Mouse (Mus musculus): ENCODE results near the gene Banp. TPM values are rescaled to one million over a fixed set of nuclear protein-coding genes. Genes with fewer than 3 reads are reported as not detected.
A peak's percentile ranks its signal among the peaks of the same experiment; 100 is the strongest.

The Banp gene
- 68.4 and 76.1 TPM in 2 replicates for polyA plus RNA-seq (2012; rRNA removed)

DNA sequence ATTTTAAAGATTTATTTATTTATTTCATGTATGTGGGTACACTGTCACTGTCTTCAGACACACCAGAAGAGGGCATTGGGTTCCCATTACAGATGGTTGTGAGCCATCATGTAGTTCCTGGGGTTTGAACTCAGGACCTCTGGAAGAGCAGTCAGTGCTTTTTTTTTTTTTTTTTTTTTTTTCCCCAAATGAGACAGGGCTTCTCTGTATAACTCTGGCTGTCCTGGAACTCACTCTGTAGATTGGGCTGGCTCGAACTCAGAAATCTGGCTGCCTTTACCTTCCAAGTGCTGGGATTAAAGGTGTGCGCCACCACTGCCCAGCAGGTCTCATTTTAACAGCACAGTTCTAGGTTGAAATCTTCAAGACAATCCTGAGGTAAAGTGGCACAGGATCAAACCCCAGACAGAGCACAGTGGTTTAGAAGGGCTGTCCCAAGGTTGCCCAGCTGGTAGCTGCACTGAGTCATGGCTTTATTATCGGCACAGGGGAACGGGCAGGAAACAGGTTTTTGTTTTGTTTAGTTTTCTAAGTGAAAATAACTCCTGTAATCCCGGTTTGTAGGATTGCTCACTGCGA, at the start of gene Banp:
TSS of gene Banp (plus strand) at position 529 of the 579 bp plus-strand sequence.
- Histone ChIP-seq H3K4me1 (ENCODE audit: control insufficient read depth, insufficient read depth, low read length) (peaks cover 3% of the 10 kb centered on the region; the same call in 1 of the 2 replicates), H3K4me3 (ENCODE audit: insufficient read depth, low read length) (peak within 1 kb of the TSS; percentile 36), H3K27ac (ENCODE audit: insufficient read depth, low read length) (peak within 1 kb of the TSS; percentile 31)
- TF ChIP-seq POLR2A (IDR thresholded peaks at IDR 0.05; ENCODE audit: extremely low read depth, insufficient read depth, low read length) = no peak
- TF ChIP-seq CTCF (IDR thresholded peaks at IDR 0.05; ENCODE audit: extremely low read depth, insufficient read depth, low read length) = no peak

DNA sequence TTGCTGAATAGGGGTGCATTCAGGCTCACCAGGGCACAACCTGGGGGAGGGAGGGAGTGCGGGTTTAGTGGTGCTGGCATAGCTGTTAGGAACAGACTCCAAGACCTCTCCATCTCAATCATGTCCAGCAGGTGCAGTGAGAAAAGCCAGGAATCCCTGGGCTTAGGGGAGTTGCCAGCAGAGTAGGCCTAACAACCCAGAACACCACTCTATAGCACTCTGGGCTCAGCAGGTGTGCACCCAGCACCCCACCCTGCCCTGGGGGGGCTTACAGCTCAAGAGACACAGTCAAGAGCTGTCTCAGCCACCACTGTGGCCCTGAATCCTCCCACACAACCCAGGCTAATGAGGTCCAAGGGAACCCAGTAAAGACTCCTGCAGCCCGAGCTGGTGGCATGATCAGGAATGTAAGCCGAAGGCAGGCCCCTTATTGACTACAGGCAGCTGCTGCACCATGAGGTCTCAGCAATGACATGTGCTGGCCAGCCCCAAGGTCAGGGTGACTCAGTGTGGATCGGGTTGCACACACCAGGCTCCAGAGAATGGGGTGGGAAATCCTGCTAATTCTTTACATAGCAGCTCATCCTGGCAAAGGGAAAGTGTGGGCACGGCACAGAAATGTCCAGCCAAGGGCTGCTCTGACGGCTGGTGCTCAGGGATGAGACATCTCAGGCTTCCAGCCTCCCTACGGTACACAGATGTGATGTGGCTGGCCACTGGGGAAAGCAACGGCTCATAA, 47.9 kb upstream of the Banp start:
- TF ChIP-seq CTCF (IDR thresholded peaks at IDR 0.05; ENCODE audit: extremely low read depth, insufficient read depth, low read length) (no peak), POLR2A (IDR thresholded peaks at IDR 0.05; ENCODE audit: extremely low read depth, insufficient read depth, low read length) (no peak)
- Histone ChIP-seq H3K4me1 (ENCODE audit: control insufficient read depth, insufficient read depth, low read length) (peaks cover 18% of the 10 kb centered on the region), H3K27ac (ENCODE audit: insufficient read depth, low read length) (no peak overlapping the region), H3K4me3 (ENCODE audit: insufficient read depth, low read length) (no peak overlapping the region)

DNA sequence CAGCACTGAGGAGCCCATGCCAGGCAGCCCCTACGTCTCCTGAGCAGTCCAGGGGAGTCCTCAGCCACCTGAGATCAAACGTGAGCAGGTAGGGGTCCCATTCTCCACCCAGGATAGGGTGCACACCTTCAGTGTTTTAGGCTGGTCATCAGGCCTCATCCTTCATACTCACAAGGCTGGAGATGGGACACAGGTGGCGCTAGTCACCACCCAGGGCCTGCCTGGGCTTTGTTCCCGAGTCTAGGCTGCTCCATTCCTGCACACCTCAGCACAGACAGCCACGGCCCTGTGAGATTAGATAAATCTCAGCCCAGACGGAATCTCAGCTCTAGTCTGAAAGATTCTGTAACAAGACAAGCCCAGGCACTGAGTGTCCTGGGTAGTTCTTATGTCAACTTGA, 45.6 kb upstream of the Banp start:
- TF ChIP-seq CTCF (IDR thresholded peaks at IDR 0.05; ENCODE audit: extremely low read depth, insufficient read depth, low read length) (no peak), POLR2A (IDR thresholded peaks at IDR 0.05; ENCODE audit: extremely low read depth, insufficient read depth, low read length) (no peak)
- peaks cover 7% of the 10 kb centered on the region; the same call in 1 of the 2 replicates for H3K4me1 ChIP-seq (ENCODE audit: control insufficient read depth, insufficient read depth, low read length)
- peak overlapping the region; percentile 24 for H3K4me3 ChIP-seq (ENCODE audit: insufficient read depth, low read length)
- no peak overlapping the region for H3K27ac ChIP-seq (ENCODE audit: insufficient read depth, low read length)

DNA sequence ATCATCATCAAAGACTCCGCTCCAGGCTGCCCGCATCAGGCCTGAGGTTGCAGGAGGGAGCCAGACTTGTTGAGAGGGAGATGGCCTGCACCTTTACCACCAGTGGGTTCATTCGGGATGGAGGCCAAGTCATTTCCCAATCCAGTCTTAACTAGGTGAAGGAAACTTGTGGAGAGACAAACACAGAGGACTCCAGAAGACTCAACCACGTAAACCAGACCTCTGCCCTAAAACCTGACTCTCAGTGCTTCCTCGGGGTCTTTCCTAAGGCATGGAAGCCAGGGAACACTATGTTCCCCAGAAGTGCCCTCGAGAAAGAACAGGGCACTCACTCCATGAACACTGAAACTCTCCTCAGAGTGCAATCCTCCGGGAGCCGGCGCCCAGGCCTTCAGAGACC, 44.6 kb upstream of the Banp start:
- Histone ChIP-seq H3K4me3 (ENCODE audit: insufficient read depth, low read length) (peak overlapping the region; percentile 24; the same call in 1 of the 2 replicates), H3K27ac (ENCODE audit: insufficient read depth, low read length) (no peak overlapping the region), H3K4me1 (ENCODE audit: control insufficient read depth, insufficient read depth, low read length) (peaks cover 7% of the 10 kb centered on the region; the same call in 1 of the 2 replicates)
- TF ChIP-seq POLR2A (IDR thresholded peaks at IDR 0.05; ENCODE audit: extremely low read depth, insufficient read depth, low read length) (no peak), CTCF (IDR thresholded peaks at IDR 0.05; ENCODE audit: extremely low read depth, insufficient read depth, low read length) (no peak)

DNA sequence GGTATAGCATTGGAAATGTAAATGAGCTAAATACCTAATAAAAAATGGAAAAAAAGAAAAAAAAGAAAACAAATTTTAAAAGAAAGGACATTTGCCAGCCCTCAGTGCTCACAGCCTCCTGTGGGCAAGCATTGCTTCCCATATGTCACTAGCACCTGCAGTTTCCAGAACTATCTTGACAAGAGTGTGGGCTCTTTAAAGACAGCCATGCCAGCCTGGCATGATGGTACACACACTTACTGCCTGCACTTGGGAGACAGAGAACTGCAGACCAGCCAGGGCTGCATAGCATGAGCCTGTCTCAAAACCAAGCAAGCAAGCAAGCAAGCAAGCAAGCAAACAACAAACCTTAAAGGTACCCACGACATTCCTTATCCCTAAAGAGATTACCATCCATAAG, 44.1 kb upstream of the Banp start:
- peaks cover 7% of the 10 kb centered on the region; the same call in 1 of the 2 replicates for H3K4me1 ChIP-seq (ENCODE audit: control insufficient read depth, insufficient read depth, low read length)
- TF ChIP-seq CTCF (IDR thresholded peaks at IDR 0.05; ENCODE audit: extremely low read depth, insufficient read depth, low read length) (no peak), POLR2A (IDR thresholded peaks at IDR 0.05; ENCODE audit: extremely low read depth, insufficient read depth, low read length) (no peak)
- peak overlapping the region; percentile 62 for H3K4me3 ChIP-seq (ENCODE audit: insufficient read depth, low read length)
- H3K27ac ChIP-seq (ENCODE audit: insufficient read depth, low read length) = no peak overlapping the region

DNA sequence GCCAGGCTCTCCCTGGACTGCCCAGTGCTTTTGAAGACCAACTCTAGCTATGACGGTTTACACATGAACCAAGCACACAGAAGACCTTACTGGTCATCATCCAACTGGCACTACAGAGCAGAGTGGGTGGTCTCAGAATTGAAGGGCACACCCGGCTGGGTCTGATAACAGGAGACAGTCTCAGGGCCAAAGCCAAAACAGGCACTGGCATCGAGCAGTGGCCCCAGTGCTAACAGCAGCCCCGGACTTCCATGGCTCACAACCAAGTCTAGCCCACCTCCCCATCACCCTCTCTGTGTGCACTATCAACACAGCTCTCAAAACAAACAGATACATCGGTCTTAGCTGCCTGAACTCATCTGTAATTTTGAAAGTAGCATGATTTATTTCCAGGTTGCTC, 43.7 kb upstream of the Banp start:
- no peak for TF ChIP-seq POLR2A (IDR thresholded peaks at IDR 0.05; ENCODE audit: extremely low read depth, insufficient read depth, low read length)
- no peak for TF ChIP-seq CTCF (IDR thresholded peaks at IDR 0.05; ENCODE audit: extremely low read depth, insufficient read depth, low read length)
- peaks cover 7% of the 10 kb centered on the region; the same call in 1 of the 2 replicates for H3K4me1 ChIP-seq (ENCODE audit: control insufficient read depth, insufficient read depth, low read length)
- peak overlapping the region; percentile 62 for H3K4me3 ChIP-seq (ENCODE audit: insufficient read depth, low read length)
- no peak overlapping the region for H3K27ac ChIP-seq (ENCODE audit: insufficient read depth, low read length)

DNA sequence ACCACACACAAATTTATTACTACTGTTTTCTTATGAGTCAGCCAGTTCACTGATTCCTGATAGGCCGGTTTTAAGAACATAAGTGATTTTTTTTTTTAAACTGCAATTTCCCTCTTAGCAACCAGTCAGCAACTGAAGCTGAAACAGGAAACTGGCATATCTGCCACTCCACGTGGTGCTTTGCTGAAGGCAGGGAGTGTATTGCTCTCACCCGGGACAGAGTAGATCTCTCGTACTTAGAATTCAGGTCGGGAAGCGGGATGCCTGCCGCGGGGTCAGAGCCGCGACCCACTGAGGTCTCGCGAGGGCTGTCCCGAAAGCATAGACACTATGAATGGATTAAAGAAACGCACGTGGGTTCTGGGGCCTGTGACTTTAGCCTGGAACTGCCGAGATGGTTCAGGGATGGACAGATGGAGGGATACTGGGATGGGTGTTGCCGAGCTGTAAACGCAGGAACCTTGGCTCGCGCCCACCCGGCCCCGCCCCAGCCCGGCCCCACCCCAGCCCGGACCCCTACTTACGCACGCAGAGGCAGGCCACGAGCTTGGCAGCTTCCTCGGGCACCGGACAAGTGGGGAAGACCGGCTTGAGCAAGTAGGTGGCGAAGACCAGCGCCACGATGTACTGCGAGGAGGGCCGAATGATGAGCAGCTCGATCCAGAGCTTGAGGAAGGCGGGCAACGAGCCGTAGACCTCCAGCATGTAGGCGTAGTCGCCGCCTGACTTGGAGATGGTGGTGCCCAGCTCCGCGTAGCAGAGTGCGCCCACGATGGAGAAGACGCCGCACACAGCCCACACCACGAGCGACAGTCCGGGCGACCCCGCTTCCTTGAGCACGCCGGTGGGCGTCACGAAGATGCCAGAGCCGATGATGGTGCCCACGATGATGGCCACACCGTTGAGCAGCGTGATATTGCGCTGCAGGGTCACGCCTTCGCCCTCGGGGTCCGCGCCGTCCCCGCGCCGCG, 42.7 kb upstream of the Banp start:
- peak overlapping the region; percentile 62 for H3K4me3 ChIP-seq (ENCODE audit: insufficient read depth, low read length)
- H3K27ac ChIP-seq (ENCODE audit: insufficient read depth, low read length) = peak overlapping the region; percentile 38; the same call in 1 of the 2 replicates
- TF ChIP-seq CTCF (IDR thresholded peaks at IDR 0.05; ENCODE audit: extremely low read depth, insufficient read depth, low read length) = no peak
- TF ChIP-seq POLR2A (IDR thresholded peaks at IDR 0.05; ENCODE audit: extremely low read depth, insufficient read depth, low read length) = no peak

DNA sequence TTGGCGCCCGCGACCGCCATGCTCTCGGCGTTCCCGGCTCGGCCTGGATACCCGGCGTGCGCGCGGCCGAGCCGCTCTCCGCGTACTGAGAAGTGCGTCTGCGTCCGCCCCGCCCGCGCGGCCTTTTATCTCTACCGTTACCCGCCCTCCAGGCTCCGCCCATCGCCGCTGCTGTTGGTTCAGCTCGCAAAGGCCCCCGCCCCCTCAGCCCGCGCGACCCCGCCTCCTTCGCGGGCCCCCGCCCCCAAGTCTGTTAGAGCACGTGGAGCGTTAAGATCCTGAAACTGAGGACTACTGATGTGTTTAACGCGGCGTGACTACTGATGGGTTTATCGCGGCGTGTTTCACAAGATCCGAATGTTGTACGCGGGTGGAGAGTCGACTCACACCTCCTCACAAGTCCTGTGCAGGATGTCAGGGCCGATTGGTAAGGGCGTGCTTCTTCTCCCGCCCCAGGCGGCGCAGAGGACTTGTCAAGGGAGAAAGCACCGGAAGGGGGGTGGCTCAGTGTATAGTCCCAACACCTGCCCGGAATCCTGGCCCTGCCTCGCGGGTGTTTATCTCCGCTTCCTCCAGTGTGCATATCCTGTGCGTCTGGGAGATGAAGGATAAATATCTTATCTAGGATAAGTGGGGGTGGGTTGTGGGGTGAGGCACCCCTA, 41.8 kb upstream of the Banp start, which contains the start of gene Slc7a5:
TSS of gene Slc7a5 (minus strand) at position 108 of the 662 bp plus-strand sequence.
- TF ChIP-seq POLR2A (IDR thresholded peaks at IDR 0.05; ENCODE audit: extremely low read depth, insufficient read depth, low read length) (peak; percentile 97), CTCF (IDR thresholded peaks at IDR 0.05; ENCODE audit: extremely low read depth, insufficient read depth, low read length) (no peak)
- peaks cover 7% of the 10 kb centered on the region; the same call in 1 of the 2 replicates for H3K4me1 ChIP-seq (ENCODE audit: control insufficient read depth, insufficient read depth, low read length)
- peak within 1 kb of the TSS; percentile 62 for H3K4me3 ChIP-seq (ENCODE audit: insufficient read depth, low read length)
- peak within 1 kb of the TSS; percentile 38; the same call in 1 of the 2 replicates for H3K27ac ChIP-seq (ENCODE audit: insufficient read depth, low read length)

More for the DNA sequence above, 42.7 kb upstream of the Banp start:
- H3K4me1 ChIP-seq (ENCODE audit: control insufficient read depth, insufficient read depth, low read length) = peaks cover 7% of the 10 kb centered on the region; the same call in 1 of the 2 replicates
